Mouse (Mus musculus) urinary bladder, postnatal 14 days (tissue): ENCODE measurements at regions not wholly inside any gene's neighbourhood (a gene's known extent, or its start where the extent isn't known, plus 50 kb on each side); places are given as distances from the start of the nearest gene placed in this dataset.

ENCODE experiments used
- DNase-seq: peaks from one replicate; pipeline ENCODE4 v3.0.0; 2021; ENCODE audit warnings: low spot score

GRCm38 (mm10) chr6:94336168-94336567, 52.5 kb upstream of the Magi1 start:
- DNase-seq: no peak
